Mouse (Mus musculus): ENCODE data around the gene Bcar3.

The Bcar3 gene

DNA sequence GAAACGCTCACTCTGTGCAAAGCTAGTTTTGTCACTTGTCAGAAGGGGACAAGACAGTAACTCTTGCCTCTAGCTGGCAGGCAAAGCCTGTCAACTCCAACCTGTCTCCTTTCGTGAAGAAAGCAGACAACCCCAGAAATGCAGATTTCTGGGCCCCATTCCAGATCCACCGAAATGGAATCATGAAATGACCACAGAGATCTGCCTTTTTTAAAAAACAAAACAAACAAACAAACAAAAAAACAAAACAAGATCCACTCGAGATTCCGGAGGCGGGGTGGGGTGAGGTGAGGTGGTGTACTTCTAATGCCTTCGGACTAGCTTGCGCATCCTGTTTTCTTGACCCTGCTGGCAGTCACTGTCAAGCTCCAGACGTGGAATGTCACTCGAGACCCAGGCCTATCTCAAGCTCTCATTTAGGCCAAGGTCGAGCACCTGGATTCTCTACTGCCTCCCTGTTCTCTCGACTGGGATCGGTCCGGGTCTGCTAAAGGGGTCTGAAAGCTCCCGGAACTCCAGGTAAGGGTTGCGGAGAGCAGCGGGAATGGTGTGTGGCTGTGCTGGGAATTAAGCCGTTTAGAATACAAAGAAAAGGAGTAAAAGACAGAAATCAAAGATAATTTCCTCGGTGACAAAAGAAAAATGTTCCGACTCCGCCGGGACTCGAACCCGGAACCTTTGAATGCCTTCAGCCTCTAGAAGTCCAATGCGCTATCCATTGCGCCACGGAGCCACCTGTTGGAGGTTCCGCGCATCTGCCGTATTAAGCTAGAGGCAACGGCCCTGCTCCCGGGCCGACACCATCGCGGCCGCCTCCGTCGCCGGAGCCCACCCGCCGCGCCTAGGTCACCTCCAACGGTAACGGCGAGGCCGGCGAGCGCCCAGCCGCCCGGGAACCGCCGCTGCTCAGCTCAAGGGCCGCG is 1.4 kb upstream of the Bcar3 start:
- DNase-seq (ENCODE audit: low spot score in 2 of 2), result peak; percentile 92 to 99

DNA sequence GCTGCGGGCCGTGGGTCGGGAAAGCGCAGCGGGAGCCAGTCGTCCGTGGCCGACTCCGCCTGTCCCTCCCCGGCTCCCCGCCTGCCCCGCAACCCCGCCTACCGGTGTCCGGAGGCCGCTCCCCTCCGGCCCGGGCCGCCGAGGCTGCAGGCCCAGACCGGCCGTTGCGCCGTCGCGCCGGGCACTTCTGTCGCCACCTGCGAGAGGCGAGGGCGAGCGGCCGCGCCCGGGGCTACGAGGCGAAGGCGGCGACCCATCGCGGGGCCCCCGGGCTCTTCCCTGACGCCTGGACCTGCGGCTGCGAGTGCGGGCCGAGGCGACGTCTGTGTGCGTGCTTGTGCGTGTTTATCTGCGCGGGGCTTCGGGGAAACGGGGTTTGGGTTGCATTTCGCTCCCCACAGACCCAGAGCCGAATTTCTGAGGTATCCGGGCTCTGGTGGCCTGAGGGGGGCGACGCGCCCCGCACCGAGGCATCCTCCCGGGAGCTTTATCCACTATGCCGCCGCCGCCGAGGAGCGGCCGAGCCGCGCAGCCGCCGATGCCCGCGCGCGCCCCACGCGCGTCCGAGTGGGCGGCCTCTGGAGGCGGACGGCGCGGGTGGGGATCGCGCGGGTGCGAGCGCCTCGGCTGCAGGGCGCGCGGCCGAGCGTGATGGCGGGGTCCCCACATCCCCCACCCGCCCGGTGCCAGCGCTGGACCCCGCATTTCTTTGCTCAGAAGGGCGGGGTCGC is 548 bp upstream of the Bcar3 start:
- DNase-seq (ENCODE audit: low spot score in 2 of 2), result peak in 1 of 2 experiments; percentile 86

DNA sequence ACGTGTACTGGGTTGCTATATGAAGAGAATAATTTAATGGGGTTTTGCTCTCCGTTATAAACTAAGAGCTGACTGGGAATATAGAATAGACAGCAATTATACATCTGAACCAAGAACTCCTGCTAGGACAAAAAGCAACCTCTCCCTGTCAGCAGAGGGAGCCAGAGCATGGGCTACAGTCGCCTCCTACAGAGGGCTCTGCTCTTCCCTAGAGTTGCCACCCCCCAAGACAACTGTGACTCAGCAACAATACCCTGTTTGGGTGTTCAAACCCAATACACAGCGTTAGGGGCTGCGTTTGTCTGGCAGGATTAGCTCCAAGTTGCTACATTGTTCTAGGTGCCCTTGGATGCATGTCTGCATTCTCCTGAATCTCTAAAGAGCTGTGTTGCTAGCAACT is 1.6 kb downstream of the Bcar3 start:
- no peak for DNase-seq (ENCODE audit: low spot score in 2 of 2)

GRCm38 (mm10) chr3:122296979-122297378 is 3.0 kb downstream of the Bcar3 start:
- DNase-seq (ENCODE audit: low spot score in 2 of 2), result no peak

DNA sequence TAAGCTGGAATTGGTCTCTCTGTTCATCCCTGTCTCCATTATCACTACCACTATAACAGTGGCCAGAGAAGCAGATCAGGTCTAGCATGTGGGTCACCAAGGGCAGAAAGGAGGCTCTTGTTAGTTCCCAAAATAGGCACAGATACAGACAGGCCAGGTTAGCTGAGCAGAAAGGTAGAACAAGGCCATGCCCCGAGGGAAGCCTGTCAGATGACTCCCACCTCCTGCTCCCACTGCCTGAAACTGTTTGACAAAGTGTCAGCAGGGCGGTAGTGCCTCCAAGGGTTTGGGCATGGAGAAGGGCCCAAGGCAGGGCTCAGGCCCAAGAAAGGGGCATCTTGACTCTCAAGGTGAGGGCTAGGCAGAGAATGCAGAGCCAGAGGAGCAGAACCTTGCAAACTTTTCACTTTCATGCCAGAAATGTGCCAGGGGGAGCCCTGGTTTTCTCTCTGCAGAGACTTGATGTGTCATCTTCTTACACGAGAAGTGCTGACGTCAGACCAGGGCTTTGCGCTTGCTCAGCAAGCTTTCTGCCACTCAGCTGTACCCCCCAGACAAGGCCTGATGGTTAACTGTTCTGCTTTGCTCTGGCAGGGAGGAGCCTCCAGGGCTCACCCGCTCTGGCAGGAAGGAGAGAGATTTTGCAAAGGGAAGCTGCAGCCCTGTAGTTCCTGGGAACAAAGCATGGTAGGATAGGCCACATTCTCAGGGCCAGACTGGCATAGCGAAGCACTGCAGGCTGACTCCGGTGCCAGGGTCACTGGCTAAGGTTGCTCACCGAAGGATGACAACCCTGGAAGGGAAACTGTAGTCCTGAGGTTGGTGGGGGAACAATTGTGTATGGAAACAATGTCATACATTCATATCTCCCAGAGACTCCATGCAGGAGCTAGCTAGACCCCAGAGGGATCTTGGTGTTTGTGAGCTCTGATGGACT is 7.3 kb downstream of the Bcar3 start:
- DNase-seq (ENCODE audit: low spot score in 2 of 2), result no peak

- no peak for DNase-seq (ENCODE audit: low spot score in 2 of 2)
Observed at GRCm38 (mm10) chr3:122304560-122304959, 10.6 kb downstream of the Bcar3 start.

- no peak for DNase-seq (ENCODE audit: low spot score in 2 of 2)
Observed at GRCm38 (mm10) chr3:122307894-122308671, 14.1 kb downstream of the Bcar3 start.

GRCm38 (mm10) chr3:122308981-122309380 is 15.0 kb downstream of the Bcar3 start:
- DNase-seq (ENCODE audit: low spot score in 2 of 2), result no peak

DNA sequence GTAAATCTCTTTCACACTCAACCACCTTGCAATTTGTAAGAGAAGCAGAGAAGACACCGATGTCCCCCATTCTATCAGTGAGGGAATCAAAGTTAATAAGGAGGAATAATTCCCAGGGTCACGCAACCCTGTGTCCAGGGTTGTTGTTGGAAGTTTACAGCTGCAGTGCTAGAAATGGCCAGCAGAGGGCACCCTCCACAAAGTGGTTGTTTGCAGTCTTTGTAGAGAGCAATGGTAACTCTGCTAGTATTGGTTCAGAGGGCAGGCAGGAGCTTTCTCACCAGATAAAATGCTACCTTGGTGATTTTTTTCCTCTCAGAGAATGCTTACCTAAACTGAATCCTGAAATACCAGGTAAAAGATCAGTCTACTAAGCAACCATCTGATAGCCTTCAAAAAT is 18.1 kb downstream of the Bcar3 start:
- peak; percentile 71 to 82 for DNase-seq (ENCODE audit: low spot score in 2 of 2)

DNA sequence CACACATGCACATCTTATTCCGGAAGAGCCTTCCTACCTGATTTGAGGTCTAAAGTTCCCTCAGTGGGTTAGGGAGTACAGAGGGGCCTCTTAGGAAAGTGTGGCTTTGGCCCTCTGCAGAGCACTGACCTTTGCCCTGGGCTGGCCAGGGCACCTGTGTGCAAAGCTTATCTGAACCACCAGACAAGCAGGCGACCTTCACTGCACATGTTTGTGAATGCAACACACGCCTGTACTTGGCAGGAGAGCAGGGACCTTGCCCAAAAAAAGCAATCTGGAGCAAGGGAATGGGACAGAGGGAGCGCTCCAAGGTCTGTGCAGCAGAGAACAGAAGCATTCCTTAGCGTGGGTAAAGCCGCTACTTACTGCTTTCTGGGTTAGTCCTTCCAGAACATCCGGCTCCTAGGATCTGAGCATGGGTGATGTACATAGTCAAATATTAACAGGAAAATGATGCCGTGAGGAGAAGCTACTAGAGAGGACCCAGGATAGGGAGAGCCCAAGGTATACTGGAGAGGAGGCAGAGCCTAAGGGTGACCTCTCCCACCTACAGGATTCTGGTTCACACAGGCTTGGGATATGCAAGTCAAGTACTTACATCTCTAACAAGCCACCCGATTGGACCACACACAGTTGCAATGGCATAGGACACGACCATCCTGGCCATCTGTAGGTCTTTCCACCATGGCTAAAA is 19.1 kb downstream of the Bcar3 start:
- peak in 1 of 2 experiments; percentile 23 for DNase-seq (ENCODE audit: low spot score in 2 of 2)

DNA sequence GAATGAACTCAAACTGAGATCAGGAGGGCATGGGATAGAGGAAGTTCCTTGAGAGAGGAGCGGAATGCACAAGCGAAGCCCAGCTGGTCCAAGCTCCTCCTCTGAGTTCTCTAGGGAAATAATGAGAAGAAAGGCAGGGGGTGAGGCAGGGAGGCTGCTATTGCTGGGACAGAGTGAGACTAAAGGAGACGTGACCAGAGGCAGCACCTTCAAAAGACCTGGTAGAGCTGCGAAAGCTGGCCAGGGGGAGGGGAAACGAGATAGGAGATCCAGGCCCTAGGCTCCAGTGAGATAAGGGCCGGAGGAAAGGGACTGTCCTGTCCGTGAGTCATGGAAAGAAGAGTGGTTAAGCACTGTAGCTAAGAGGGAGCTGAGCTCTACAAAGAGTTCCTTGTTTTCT is 20.0 kb downstream of the Bcar3 start:
- no peak for DNase-seq (ENCODE audit: low spot score in 2 of 2)

DNA sequence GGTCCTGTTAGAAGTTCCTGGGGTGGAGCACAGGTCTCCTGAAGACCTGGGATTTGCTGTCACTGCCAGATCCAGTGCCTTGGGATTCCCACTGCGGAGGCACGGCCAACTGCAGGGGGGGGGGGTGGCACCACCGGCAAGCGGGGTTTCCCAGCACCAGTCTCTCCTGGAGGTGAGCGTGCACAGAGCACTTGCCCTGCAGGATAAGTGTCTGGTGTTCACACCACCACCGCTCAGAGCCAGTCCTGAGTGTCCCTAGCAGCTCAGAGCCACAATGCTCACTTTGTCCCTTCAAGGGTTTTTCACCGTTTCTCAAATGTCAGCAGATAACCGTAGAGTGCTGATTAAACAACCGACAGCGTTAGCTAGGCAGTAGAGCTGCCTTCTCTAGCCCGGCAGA is 22.7 kb downstream of the Bcar3 start:
- DNase-seq (ENCODE audit: low spot score in 2 of 2), result no peak

DNA sequence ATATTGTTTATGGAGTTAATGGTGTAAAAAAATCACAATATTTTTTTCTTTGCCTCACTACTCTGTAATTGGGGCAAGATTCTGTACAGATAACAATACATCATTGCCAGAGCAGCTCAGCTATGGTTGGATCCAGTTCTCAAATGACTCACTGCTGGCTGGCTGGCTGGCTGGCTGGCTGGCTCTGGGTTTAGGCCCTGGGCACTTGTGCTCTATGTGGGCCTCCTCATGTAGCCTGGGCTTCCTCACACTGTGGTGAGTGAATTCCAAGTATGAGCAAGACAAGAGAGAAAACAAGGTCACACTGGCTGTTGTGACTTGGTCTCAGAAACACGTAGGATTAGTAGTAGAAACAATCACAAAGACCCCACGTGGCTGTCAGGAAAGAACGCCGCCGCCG is 23.4 kb downstream of the Bcar3 start:
- DNase-seq (ENCODE audit: low spot score in 2 of 2), result peak in 1 of 2 experiments; percentile 22

GRCm38 (mm10) chr3:122322226-122322625 is 28.3 kb downstream of the Bcar3 start:
- DNase-seq (ENCODE audit: low spot score in 2 of 2), result peak in 1 of 2 experiments; percentile 19

DNA sequence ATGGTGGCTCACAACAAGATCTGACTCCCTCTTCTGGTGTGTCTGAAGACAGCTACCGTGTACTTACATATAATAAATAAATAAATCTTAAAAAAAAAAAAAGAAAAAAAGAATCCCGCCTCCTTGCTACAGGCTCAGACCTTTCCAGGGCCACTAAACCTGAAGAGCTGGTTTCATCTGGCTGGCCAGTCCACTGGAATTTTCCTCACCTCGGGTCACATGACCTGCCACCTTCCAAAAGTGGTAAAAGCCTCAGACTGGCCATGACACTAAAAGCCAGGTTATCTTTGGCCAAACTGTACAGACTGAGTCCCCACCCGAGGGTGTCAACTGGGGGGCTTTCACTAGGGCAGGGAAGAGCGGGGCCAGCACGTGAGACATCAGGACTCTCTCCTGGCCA is 29.9 kb downstream of the Bcar3 start:
- peak in 1 of 2 experiments; percentile 51 for DNase-seq (ENCODE audit: low spot score in 2 of 2)

GRCm38 (mm10) chr3:122324528-122324927 is 30.6 kb downstream of the Bcar3 start:
- DNase-seq (ENCODE audit: low spot score in 2 of 2), result no peak

GRCm38 (mm10) chr3:122330484-122330883 is 36.5 kb downstream of the Bcar3 start:
- no peak for DNase-seq (ENCODE audit: low spot score in 2 of 2)

DNA sequence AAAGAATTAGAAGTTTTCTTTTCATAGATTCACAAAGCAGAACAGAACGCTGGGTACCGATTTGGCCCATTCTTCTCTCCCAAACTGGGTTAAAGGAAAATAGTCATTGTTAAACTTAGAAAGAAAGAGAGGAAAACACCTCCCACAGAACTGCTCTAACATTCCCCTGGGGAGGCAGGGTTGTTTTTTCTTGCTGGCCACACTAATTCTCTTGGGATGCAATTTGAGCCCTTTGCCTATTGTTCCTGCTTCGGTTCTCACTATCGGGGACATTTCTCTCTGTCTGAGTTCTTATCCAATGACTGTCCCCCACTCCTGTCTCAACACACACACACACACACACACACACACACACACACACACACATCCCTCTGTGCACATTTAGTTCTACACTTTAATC is 39.6 kb downstream of the Bcar3 start:
- no peak for DNase-seq (ENCODE audit: low spot score in 2 of 2)

DNA sequence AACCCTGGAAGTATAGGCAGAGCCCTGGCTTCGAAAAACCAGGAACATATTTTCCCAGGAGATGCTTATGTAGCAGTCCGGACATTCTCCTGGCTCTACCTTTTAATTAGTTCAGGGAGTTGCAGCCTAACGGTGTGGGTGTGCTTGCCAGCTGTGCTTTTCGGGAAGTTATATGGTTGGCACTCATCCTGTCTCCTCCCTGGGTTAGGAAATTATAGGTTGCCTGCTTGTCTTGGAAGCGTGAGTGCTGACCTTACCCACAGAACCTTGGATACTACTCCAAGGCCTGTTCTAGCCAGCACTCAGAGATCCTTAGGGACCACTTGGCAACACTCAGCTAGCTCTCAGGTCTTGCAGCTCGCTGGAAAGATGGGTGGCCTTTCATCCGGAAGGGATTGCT is 40.0 kb downstream of the Bcar3 start:
- no peak for DNase-seq (ENCODE audit: low spot score in 2 of 2)

GRCm38 (mm10) chr3:122334375-122334774 is 40.4 kb downstream of the Bcar3 start:
- no peak for DNase-seq (ENCODE audit: low spot score in 2 of 2)

Data from urinary bladder, adult 18-20 months (tissue).